31 mouse cellular contexts compared by ENCODE assay signal in genomic region chr13:36683581-36683980, GRCm38 (mm10). TPM values are rescaled to one million over a fixed set of nuclear protein-coding genes. Genes with fewer than 3 reads are reported as not detected.
DNase-seq lines count a peak whose midpoint lies in the region; ATAC-seq and TF ChIP-seq lines count a peak whose summit lies in the region.
"Had no signal": no experiment of that assay in that cellular context is flagged by ENCODE, and none has a peak within 500 bp of the region (broad histone marks: within the 10 kb centered on the region; RNA-seq: fewer than 3 reads in every experiment).

No protein-coding gene starts in this region.

- H3K4me3 ChIP-seq in liver, adult 2 months (ENCODE audit: insufficient read depth, low read depth, low read length) = no peak overlapping the region
- H3K4me3 ChIP-seq in liver, postnatal 0 days (ENCODE audit: low read depth, low read length) = no peak overlapping the region
- H3K4me3 ChIP-seq in midbrain, embryonic 11.5 days (ENCODE audit: low read depth, low read length) = no peak overlapping the region
- H3K4me3 ChIP-seq in midbrain, embryonic 14.5 days (replicated peaks; ENCODE audit: low read depth, low read length) = no peak overlapping the region
- H3K4me3 ChIP-seq in stomach, postnatal 0 days (ENCODE audit: low read depth, low read length) = no peak overlapping the region
- H3K4me3 ChIP-seq in hindbrain, embryonic 16.5 days (ENCODE audit: low read length) = no peak overlapping the region
- H3K4me3 ChIP-seq: embryonic facial prominence, embryonic 10.5 days; embryonic facial prominence, embryonic 13.5 days; erythroblast, embryonic 14.5 days; forebrain, embryonic 12.5 days; forebrain, embryonic 15.5 days; hindbrain, embryonic 10.5 days; hindbrain, embryonic 13.5 days had no signal

- DNase-seq in liver, adult 2 months (ENCODE audit: extremely low read depth, low read depth, low spot score) = peak; percentile 76
- no peak for DNase-seq in liver, postnatal 0 days
- peak; percentile 6 for DNase-seq in midbrain, embryonic 11.5 days (ENCODE audit: low spot score, missing footprints)
- no peak for DNase-seq in midbrain, embryonic 14.5 days
- peak; percentile 51 for DNase-seq in lung, postnatal 25 days (ENCODE audit: low spot score)
- peak; percentile 13 for DNase-seq in stomach, postnatal 0 days (ENCODE audit: low spot score)
- DNase-seq in kidney, postnatal 10 days = no peak
- DNase-seq: adrenal gland, postnatal 10 days; B cell, adult 2 months; cerebellum, adult 11-12 months; cerebellum, adult 8-10 months; cerebellum, postnatal 10 days; cerebellum, postnatal 36 days; embryo, embryonic 11 days; gastrocnemius, postnatal 10 days; gastrocnemius, postnatal 36 days; heart, postnatal 36 days had no signal

- H3K27me3 ChIP-seq in liver, adult 2 months (ENCODE audit: control insufficient read depth, insufficient read depth, low read length) = no peaks in the 10 kb centered on the region
- no peaks in the 10 kb centered on the region for H3K27me3 ChIP-seq in liver, postnatal 0 days (ENCODE audit: insufficient read depth, low read length)
- no peaks in the 10 kb centered on the region for H3K27me3 ChIP-seq in midbrain, embryonic 11.5 days (ENCODE audit: control insufficient read depth, insufficient read depth, low read length)
- no peaks in the 10 kb centered on the region for H3K27me3 ChIP-seq in midbrain, embryonic 14.5 days (ENCODE audit: control insufficient read depth, insufficient read depth, low read length)
- no peaks in the 10 kb centered on the region for H3K27me3 ChIP-seq in stomach, postnatal 0 days (ENCODE audit: control insufficient read depth, insufficient read depth, low read length)
- no peaks in the 10 kb centered on the region for H3K27me3 ChIP-seq in hindbrain, embryonic 16.5 days (replicated peaks; ENCODE audit: control insufficient read depth, insufficient read depth, low read length)
- H3K27me3 ChIP-seq: CH12.LX; embryonic facial prominence, embryonic 13.5 days; forebrain, embryonic 12.5 days; forebrain, embryonic 15.5 days; hindbrain, embryonic 13.5 days; Patski had no signal

- H3K27ac ChIP-seq in liver, adult 2 months (replicated peaks; ENCODE audit: insufficient read depth, low read depth, low read length) = 0 out of 2 replicates have a peak overlapping the region, but pooled peaks have one; percentile 26
- no peak overlapping the region for H3K27ac ChIP-seq in liver, postnatal 0 days (ENCODE audit: low read depth)
- H3K27ac ChIP-seq in midbrain, embryonic 11.5 days (ENCODE audit: low read depth, low read length) = no peak overlapping the region
- H3K27ac ChIP-seq in midbrain, embryonic 14.5 days (replicated peaks; ENCODE audit: low read depth, low read length) = no peak overlapping the region
- H3K27ac ChIP-seq in stomach, postnatal 0 days (replicated peaks) = no peak overlapping the region
- no peak overlapping the region for H3K27ac ChIP-seq in hindbrain, embryonic 16.5 days (ENCODE audit: low read depth, low read length)
- H3K27ac ChIP-seq: embryonic facial prominence, embryonic 10.5 days; embryonic facial prominence, embryonic 13.5 days; forebrain, embryonic 12.5 days; forebrain, embryonic 15.5 days; hindbrain, embryonic 10.5 days; hindbrain, embryonic 13.5 days; hindbrain, postnatal 0 days had no signal

- no peak for TF ChIP-seq POLR2A in liver, adult 2 months (IDR thresholded peaks at IDR 0.05; ENCODE audit: extremely low read depth, insufficient read depth, low read length)

- no peaks in the 10 kb centered on the region for H3K79me2 ChIP-seq in liver, adult 2 months (ENCODE audit: control insufficient read depth, insufficient read depth, low read length)

- ATAC-seq in liver, postnatal 0 days = no peak
- ATAC-seq in midbrain, embryonic 11.5 days (ENCODE audit: low FRiP score) = no peak
- no peak for ATAC-seq in midbrain, embryonic 14.5 days (ENCODE audit: low FRiP score, low TSS enrichment)
- ATAC-seq in stomach, postnatal 0 days (ENCODE audit: low FRiP score, low TSS enrichment) = no peak
- no peak for ATAC-seq in hindbrain, embryonic 16.5 days
- ATAC-seq: forebrain, embryonic 15.5 days; hindbrain, postnatal 0 days; Patski had no signal

- H3K9ac ChIP-seq in liver, adult 2 months (ENCODE audit: low read depth, low read length) = no peak overlapping the region
- no peak overlapping the region for H3K9ac ChIP-seq in liver, postnatal 0 days (replicated peaks)
- H3K9ac ChIP-seq in midbrain, embryonic 11.5 days (ENCODE audit: low read length) = no peak overlapping the region
- H3K9ac ChIP-seq in midbrain, embryonic 14.5 days (replicated peaks; ENCODE audit: low read length) = no peak overlapping the region
- H3K9ac ChIP-seq in stomach, postnatal 0 days (ENCODE audit: low read length) = no peak overlapping the region
- no peak overlapping the region for H3K9ac ChIP-seq in hindbrain, embryonic 16.5 days (ENCODE audit: low read depth, low read length)
- H3K9ac ChIP-seq: embryonic facial prominence, embryonic 13.5 days; forebrain, embryonic 12.5 days; forebrain, embryonic 15.5 days; hindbrain, embryonic 13.5 days had no signal

- 15% methylated on average over 4 of the region's 4 CpGs for WGBS in liver, adult 2 months
- WGBS in liver, postnatal 0 days (ENCODE audit: insufficient replicate concordance) = 50% methylated on average over 4 of the region's 4 CpGs
- WGBS in midbrain, embryonic 11.5 days = 84% methylated on average over 4 of the region's 4 CpGs
- WGBS in midbrain, embryonic 14.5 days = 82% methylated on average over 4 of the region's 4 CpGs
- 48% methylated on average over 4 of the region's 4 CpGs for WGBS in stomach, postnatal 0 days
- 84% methylated on average over 4 of the region's 4 CpGs for WGBS in hindbrain, embryonic 16.5 days

- no peaks in the 10 kb centered on the region for H3K9me3 ChIP-seq in liver, postnatal 0 days (ENCODE audit: low read length)
- H3K9me3 ChIP-seq in midbrain, embryonic 11.5 days (ENCODE audit: control insufficient read depth, low read length) = no peaks in the 10 kb centered on the region
- H3K9me3 ChIP-seq in midbrain, embryonic 14.5 days (ENCODE audit: control insufficient read depth, low read length) = no peaks in the 10 kb centered on the region
- H3K9me3 ChIP-seq in stomach, postnatal 0 days (ENCODE audit: control insufficient read depth, low read length) = no peaks in the 10 kb centered on the region
- no peaks in the 10 kb centered on the region for H3K9me3 ChIP-seq in hindbrain, embryonic 16.5 days (ENCODE audit: control insufficient read depth, low read length)
- H3K9me3 ChIP-seq: embryonic facial prominence, embryonic 10.5 days; embryonic facial prominence, embryonic 13.5 days; forebrain, embryonic 15.5 days; G1E; hindbrain, embryonic 10.5 days; hindbrain, embryonic 13.5 days had no signal

- TF ChIP-seq CTCF in liver, adult 2 months (IDR thresholded peaks at IDR 0.05; ENCODE audit: low read depth, low read length) = no peak
- TF ChIP-seq CTCF in liver, postnatal 0 days (IDR thresholded peaks at IDR 0.05; ENCODE audit: low read depth) = no peak
- TF ChIP-seq CTCF in stomach, postnatal 0 days (IDR thresholded peaks at IDR 0.05; ENCODE audit: low read depth) = no peak

- H3K36me3 ChIP-seq in liver, adult 2 months (ENCODE audit: control insufficient read depth, insufficient read depth, low read length) = no peaks in the 10 kb centered on the region
- H3K36me3 ChIP-seq in liver, postnatal 0 days (replicated peaks; ENCODE audit: insufficient read depth, low read length) = no peaks in the 10 kb centered on the region
- H3K36me3 ChIP-seq in midbrain, embryonic 11.5 days (ENCODE audit: control insufficient read depth, insufficient read depth, low read length) = no peaks in the 10 kb centered on the region
- no peaks in the 10 kb centered on the region for H3K36me3 ChIP-seq in midbrain, embryonic 14.5 days (ENCODE audit: control insufficient read depth, insufficient read depth, low read length)
- H3K36me3 ChIP-seq in stomach, postnatal 0 days (ENCODE audit: control insufficient read depth, insufficient read depth, low read length) = no peaks in the 10 kb centered on the region
- no peaks in the 10 kb centered on the region for H3K36me3 ChIP-seq in hindbrain, embryonic 16.5 days (ENCODE audit: control insufficient read depth, insufficient read depth, low read length)
- H3K36me3 ChIP-seq: embryonic facial prominence, embryonic 10.5 days; embryonic facial prominence, embryonic 13.5 days; forebrain, embryonic 12.5 days; forebrain, embryonic 15.5 days; G1E; hindbrain, embryonic 10.5 days; hindbrain, embryonic 13.5 days had no signal

- TF ChIP-seq EP300 in liver, postnatal 0 days (IDR thresholded peaks at IDR 0.05; ENCODE audit: low read depth) = no peak
- no peak for TF ChIP-seq EP300 in stomach, postnatal 0 days (optimal IDR thresholded peaks at IDR 0.05)

- H3K4me1 ChIP-seq in liver, adult 2 months (ENCODE audit: control insufficient read depth, insufficient read depth, low read length) = peaks cover 8% of the 10 kb centered on the region
- H3K4me1 ChIP-seq in liver, postnatal 0 days (ENCODE audit: insufficient read depth) = peaks cover 5% of the 10 kb centered on the region; the same call in 1 of the 2 replicates
- H3K4me1 ChIP-seq in midbrain, embryonic 11.5 days (ENCODE audit: control insufficient read depth, insufficient read depth, low read length) = no peaks in the 10 kb centered on the region
- no peaks in the 10 kb centered on the region for H3K4me1 ChIP-seq in midbrain, embryonic 14.5 days (ENCODE audit: control insufficient read depth, insufficient read depth, low read length)
- no peaks in the 10 kb centered on the region for H3K4me1 ChIP-seq in stomach, postnatal 0 days (replicated peaks; ENCODE audit: control insufficient read depth, insufficient read depth)
- no peaks in the 10 kb centered on the region for H3K4me1 ChIP-seq in hindbrain, embryonic 16.5 days (ENCODE audit: control insufficient read depth, insufficient read depth, low read depth, low read length)
- H3K4me1 ChIP-seq: embryonic facial prominence, embryonic 10.5 days; embryonic facial prominence, embryonic 13.5 days; forebrain, embryonic 12.5 days; forebrain, embryonic 15.5 days; hindbrain, embryonic 10.5 days; hindbrain, embryonic 13.5 days had no signal

- no peak overlapping the region for H3K4me2 ChIP-seq in liver, postnatal 0 days (ENCODE audit: low read depth, low read length)
- no peak overlapping the region for H3K4me2 ChIP-seq in midbrain, embryonic 11.5 days
- no peak overlapping the region for H3K4me2 ChIP-seq in midbrain, embryonic 14.5 days (ENCODE audit: low read length)
- no peak overlapping the region for H3K4me2 ChIP-seq in stomach, postnatal 0 days (replicated peaks; ENCODE audit: low read depth)
- H3K4me2 ChIP-seq in hindbrain, embryonic 16.5 days (ENCODE audit: low read length) = no peak overlapping the region
- H3K4me2 ChIP-seq: embryonic facial prominence, embryonic 13.5 days; forebrain, embryonic 12.5 days; forebrain, embryonic 15.5 days; heart, embryonic 11.5 days; hindbrain, embryonic 13.5 days had no signal

RNA-seq across cellular contexts. Expression of gene Nrn1, which starts 51.4 kb away (rescaled TPM):
- 219 and 292 TPM in 2 replicates for total RNA-seq in liver, adult 2 months (2014; rRNA removed)
- 213 and 233 TPM in 2 replicates for polyA plus RNA-seq in liver, adult 2 months (2012; rRNA removed)
- polyA plus RNA-seq in liver, postnatal 0 days (2015; fragmentation: Nextera tagmentation; extraction: Ambion mirVana) = 97.4 and 98.7 TPM in 2 replicates
- polyA plus RNA-seq in midbrain, embryonic 11.5 days (2014; fragmentation: Nextera tagmentation; extraction: Ambion mirVana) = 52.7 and 53.5 TPM in 2 replicates
- polyA plus RNA-seq in midbrain, embryonic 14.5 days (2014; fragmentation: Nextera tagmentation; extraction: Ambion mirVana) = 80.6 and 81.1 TPM in 2 replicates
- polyA plus RNA-seq in stomach, postnatal 0 days (2015; fragmentation: Nextera tagmentation; extraction: Ambion mirVana) = 1.6 and 1.8 TPM in 2 replicates
- polyA plus RNA-seq in hindbrain, embryonic 16.5 days (2015; fragmentation: Nextera tagmentation; extraction: Ambion mirVana) = 76.5 and 87.1 TPM in 2 replicates
- total RNA-seq: CH12.LX; granulocyte monocyte progenitor cell, adult 5-6 weeks had no signal
- polyA plus RNA-seq: G1E had no signal

Comparison
In these comparisons a context has a peak if more than half of its experiments do, and no peak if none do; other contexts are left out.
1. DNase-seq: peak in liver, adult 2 months (single experiment), midbrain, embryonic 11.5 days (single experiment), lung, postnatal 25 days (single experiment) and stomach, postnatal 0 days (single experiment); none in liver, postnatal 0 days (single experiment), midbrain, embryonic 14.5 days (single experiment) and kidney, postnatal 10 days (single experiment).
2. RNA of gene Nrn1, which starts 51.4 kb away (polyA plus RNA-seq): 213 to 233 TPM in liver, adult 2 months, 97.4 to 98.7 TPM in liver, postnatal 0 days, 76.5 to 87.1 TPM in hindbrain, embryonic 16.5 days, 80.6 to 81.1 TPM in midbrain, embryonic 14.5 days and 52.7 to 53.5 TPM in midbrain, embryonic 11.5 days; 1.6 to 1.8 TPM in stomach, postnatal 0 days; every median in the first group is over 10 times any median in the second.